Mouse (Mus musculus): ENCODE data around the gene Usp1. TPM values are rescaled to one million over a fixed set of nuclear protein-coding genes. Genes with fewer than 3 reads are reported as not detected.
"Not testable (repeated sequence)": the region's sequence is repeated elsewhere in the genome, so short reads cannot be mapped to it uniquely, and the experiment has no call there.

Gene Usp1
- polyA plus RNA-seq, 1 experiment from 2014 or later = 39.9 TPM

DNA sequence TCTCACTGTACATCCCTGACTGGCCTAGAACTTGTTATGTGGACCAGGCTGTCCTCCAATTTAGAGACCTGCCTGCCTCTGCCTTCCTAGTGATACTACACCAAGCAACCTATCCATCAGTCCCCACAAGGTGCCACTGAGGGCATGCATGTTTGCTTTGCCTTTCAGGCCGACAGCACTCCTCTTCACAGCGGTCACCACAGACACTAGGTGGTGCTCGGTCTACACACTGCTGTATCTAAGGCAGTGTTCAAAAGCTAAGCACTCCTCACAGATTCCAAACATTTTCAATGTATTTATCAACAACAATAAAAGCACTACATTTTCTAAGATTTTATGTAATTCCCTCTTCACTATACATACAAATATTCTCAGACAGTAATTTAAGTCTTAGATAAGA is 46.3 kb downstream of the Usp1 start:
- DNase-seq (ENCODE audit: low spot score) = no peak
- 77% methylated on average over 3 of the region's 3 CpGs for WGBS
- peaks cover 38% of the 10 kb centered on the region for H3K36me3 ChIP-seq (ENCODE audit: insufficient read depth, low read length)

DNA sequence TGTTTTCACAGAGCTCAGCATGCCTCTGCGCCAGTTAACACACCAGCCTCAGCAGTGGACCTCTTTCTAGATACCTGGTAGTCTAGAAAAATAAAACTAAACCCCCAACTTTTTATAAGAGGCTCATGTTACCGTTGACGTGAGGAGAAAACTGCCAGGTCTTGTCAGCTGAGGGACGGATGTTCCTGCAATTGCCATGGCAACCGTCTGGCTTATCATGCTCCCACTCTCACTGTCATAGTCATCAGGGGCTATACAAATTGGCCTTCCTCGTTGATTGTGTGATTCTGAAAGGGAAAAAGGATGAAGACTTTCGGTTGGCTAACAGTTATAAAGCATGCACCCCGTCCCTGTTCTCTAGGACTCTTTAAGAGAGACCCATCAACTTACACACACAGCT is 52.1 kb downstream of the Usp1 start:
- TF ChIP-seq EP300 (IDR thresholded peaks at IDR 0.05) = no peak
- no peak for TF ChIP-seq CTCF (IDR thresholded peaks at IDR 0.05)
- Histone ChIP-seq H3K9ac (replicated peaks; ENCODE audit: low read depth) (no peak overlapping the region), H3K4me2 (replicated peaks; ENCODE audit: low read depth, low read length) (no peak overlapping the region), H3K9me3 (ENCODE audit: low read length) (no peaks in the 10 kb centered on the region), H3K4me3 (ENCODE audit: low read depth, low read length) (no peak overlapping the region), H3K27ac (ENCODE audit: low read length) (no peak overlapping the region), H3K36me3 (ENCODE audit: insufficient read depth, low read length) (peaks cover 14% of the 10 kb centered on the region), H3K4me1 (ENCODE audit: insufficient read depth, low read depth, low read length) (no peaks in the 10 kb centered on the region), H3K27me3 (replicated peaks; ENCODE audit: insufficient read depth, low read length) (no peaks in the 10 kb centered on the region)
- DNase-seq (ENCODE audit: low spot score) = no peak
- ATAC-seq = no peak
- 55% methylated on average over 8 of the region's 8 CpGs for WGBS

More for the DNA sequence above, 46.3 kb downstream of the Usp1 start:
- H3K4me3 ChIP-seq (ENCODE audit: low read depth, low read length) = no peak overlapping the region
- no peaks in the 10 kb centered on the region for H3K9me3 ChIP-seq (ENCODE audit: low read length)
- H3K27ac ChIP-seq (ENCODE audit: low read length) = no peak overlapping the region
- ATAC-seq = no peak
- H3K27me3 ChIP-seq (replicated peaks; ENCODE audit: insufficient read depth, low read length) = no peaks in the 10 kb centered on the region
- H3K4me1 ChIP-seq (ENCODE audit: insufficient read depth, low read depth, low read length) = no peaks in the 10 kb centered on the region
- no peak overlapping the region for H3K4me2 ChIP-seq (replicated peaks; ENCODE audit: low read depth, low read length)
- H3K9ac ChIP-seq (replicated peaks; ENCODE audit: low read depth) = no peak overlapping the region
- TF ChIP-seq EP300 (IDR thresholded peaks at IDR 0.05) = no peak
- peak; percentile 40 for TF ChIP-seq CTCF (IDR thresholded peaks at IDR 0.05)

DNA sequence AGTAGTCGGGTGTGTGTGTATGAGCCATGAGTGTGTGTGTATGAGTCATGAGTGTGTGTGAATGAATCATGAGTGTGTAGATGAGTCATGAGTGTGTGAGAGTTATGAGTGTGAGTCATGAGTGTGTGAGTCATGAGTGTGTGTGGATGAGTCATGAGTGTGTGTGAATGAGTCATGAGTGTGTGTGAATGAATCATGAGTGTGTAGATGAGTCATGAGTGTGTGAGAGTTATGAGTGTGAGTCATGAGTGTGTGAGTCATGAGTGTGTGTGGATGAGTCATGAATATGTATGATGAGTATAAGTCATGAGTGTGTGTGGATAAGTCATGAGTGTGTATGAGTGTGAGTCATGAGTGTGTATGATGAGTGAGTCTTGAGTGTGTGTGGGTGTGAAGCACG is 54.7 kb downstream of the Usp1 start:
- 89% methylated on average over 2 of the region's 2 CpGs for WGBS
- H3K4me3 ChIP-seq (ENCODE audit: low read depth, low read length); ATAC-seq; H3K9me3 ChIP-seq (ENCODE audit: low read length); DNase-seq (ENCODE audit: low spot score); H3K4me2 ChIP-seq (replicated peaks; ENCODE audit: low read depth, low read length); H3K27ac ChIP-seq (ENCODE audit: low read length); H3K27me3 ChIP-seq (replicated peaks; ENCODE audit: insufficient read depth, low read length); H3K4me1 ChIP-seq (ENCODE audit: insufficient read depth, low read depth, low read length); H3K36me3 ChIP-seq (ENCODE audit: insufficient read depth, low read length); H3K9ac ChIP-seq (replicated peaks; ENCODE audit: low read depth): not testable (repeated sequence)

DNA sequence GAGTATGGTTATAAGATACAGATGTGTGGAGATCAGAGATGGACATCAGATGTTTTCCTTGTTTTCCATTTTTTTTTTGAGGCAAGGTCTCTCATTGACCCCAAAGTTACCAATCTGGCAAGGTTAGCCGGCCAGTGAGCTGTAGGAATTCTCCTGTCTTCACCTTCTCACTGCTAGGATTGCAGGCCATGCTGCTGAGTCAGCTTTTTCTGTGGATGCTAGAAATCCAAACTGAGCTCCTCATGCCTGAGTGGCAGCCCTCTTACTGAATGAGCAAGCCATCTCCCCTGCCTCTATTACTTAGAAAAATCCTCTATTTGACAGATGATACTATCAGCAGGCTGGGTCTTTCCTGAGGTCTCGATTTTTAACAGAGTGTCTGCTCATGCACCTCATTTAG is 55.1 kb downstream of the Usp1 start:
- Histone ChIP-seq H3K36me3 (ENCODE audit: insufficient read depth, low read length) (0 out of 2 replicates have a peak, but pooled peaks cover 3% of the 10 kb centered on the region), H3K9ac (replicated peaks; ENCODE audit: low read depth) (no peak overlapping the region), H3K27me3 (replicated peaks; ENCODE audit: insufficient read depth, low read length) (no peaks in the 10 kb centered on the region), H3K4me2 (replicated peaks; ENCODE audit: low read depth, low read length) (no peak overlapping the region), H3K9me3 (ENCODE audit: low read length) (no peaks in the 10 kb centered on the region), H3K4me3 (ENCODE audit: low read depth, low read length) (no peak overlapping the region), H3K27ac (ENCODE audit: low read length) (no peak overlapping the region), H3K4me1 (ENCODE audit: insufficient read depth, low read depth, low read length) (no peaks in the 10 kb centered on the region)
- no peak for TF ChIP-seq EP300 (IDR thresholded peaks at IDR 0.05)
- no peak for TF ChIP-seq CTCF (IDR thresholded peaks at IDR 0.05)
- DNase-seq (ENCODE audit: low spot score) = no peak
- WGBS = 86% methylated on average over 2 of the region's 2 CpGs
- ATAC-seq = no peak

DNA sequence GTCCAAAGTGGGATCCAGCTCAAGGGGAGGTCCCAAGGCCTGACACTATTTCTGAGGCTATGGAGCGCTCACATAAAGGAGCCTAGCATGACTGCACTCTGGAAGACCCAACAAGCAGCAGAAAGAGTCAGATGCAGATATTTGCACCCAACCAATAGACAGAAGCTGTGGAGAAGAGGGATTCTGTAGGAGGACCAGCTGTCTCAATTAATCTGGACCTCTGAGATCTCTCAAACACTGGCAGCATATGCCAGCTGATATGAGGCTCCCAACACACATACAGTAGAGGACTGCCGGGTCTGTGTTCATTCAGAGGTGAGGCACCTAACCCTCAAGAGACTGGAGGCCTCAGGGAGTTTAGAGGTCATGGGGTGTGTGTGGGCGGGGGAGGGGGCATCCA is 56.4 kb downstream of the Usp1 start:
- not testable (repeated sequence) for H3K27ac ChIP-seq (ENCODE audit: low read length); ATAC-seq; H3K9me3 ChIP-seq (ENCODE audit: low read length); H3K9ac ChIP-seq (replicated peaks; ENCODE audit: low read depth); DNase-seq (ENCODE audit: low spot score); H3K4me3 ChIP-seq (ENCODE audit: low read depth, low read length); H3K4me1 ChIP-seq (ENCODE audit: insufficient read depth, low read depth, low read length); H3K36me3 ChIP-seq (ENCODE audit: insufficient read depth, low read length); H3K27me3 ChIP-seq (replicated peaks; ENCODE audit: insufficient read depth, low read length); H3K4me2 ChIP-seq (replicated peaks; ENCODE audit: low read depth, low read length)
- WGBS = 90% methylated on average over 3 of the region's 3 CpGs

DNA sequence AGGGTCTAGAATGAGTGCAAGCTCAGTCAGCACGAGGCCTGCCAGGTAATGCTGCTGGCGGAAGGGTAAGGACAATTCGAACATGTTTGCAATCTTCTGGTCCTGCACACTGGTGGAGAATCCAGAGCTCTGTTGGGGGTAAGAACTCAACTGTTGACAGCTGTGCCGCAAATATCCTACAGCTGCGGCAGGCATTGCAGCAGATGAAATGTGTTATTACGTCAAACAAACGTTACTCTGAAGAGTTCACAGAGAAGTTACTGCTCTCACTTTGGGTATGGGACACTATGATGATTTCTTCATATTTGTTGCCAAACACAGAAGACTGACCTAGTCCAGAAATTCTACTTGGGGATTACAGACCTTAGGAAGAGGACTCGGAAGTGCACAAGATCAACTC is 61.1 kb downstream of the Usp1 start:
- no peaks in the 10 kb centered on the region for H3K9me3 ChIP-seq (ENCODE audit: low read length)
- peak; percentile 68 for ATAC-seq
- no peak overlapping the region for H3K9ac ChIP-seq (replicated peaks; ENCODE audit: low read depth)
- H3K4me2 ChIP-seq (replicated peaks; ENCODE audit: low read depth, low read length) = no peak overlapping the region
- peak; percentile 73 for DNase-seq (ENCODE audit: low spot score)
- no peaks in the 10 kb centered on the region for H3K27me3 ChIP-seq (replicated peaks; ENCODE audit: insufficient read depth, low read length)
- TF ChIP-seq CTCF (IDR thresholded peaks at IDR 0.05) = no peak
- 0 out of 2 replicates have a peak, but pooled peaks have one; percentile 16 for TF ChIP-seq EP300 (IDR thresholded peaks at IDR 0.05)
- WGBS = 77% methylated on average over 8 of the region's 8 CpGs
- H3K36me3 ChIP-seq (ENCODE audit: insufficient read depth, low read length) = no peaks in the 10 kb centered on the region
- H3K4me1 ChIP-seq (ENCODE audit: insufficient read depth, low read depth, low read length) = no peaks in the 10 kb centered on the region
- H3K4me3 ChIP-seq (ENCODE audit: low read depth, low read length) = no peak overlapping the region
- no peak overlapping the region for H3K27ac ChIP-seq (ENCODE audit: low read length)

Other genes starting within 250 kb of the Usp1 start
- not detected in 2 replicates for gene L1td1, start 197.1 kb upstream of the Usp1 start, polyA plus RNA-seq (2015; fragmentation: Nextera tagmentation; extraction: Ambion mirVana)
- gene Kank4, start 106.3 kb upstream of the Usp1 start, polyA plus RNA-seq (2015; fragmentation: Nextera tagmentation; extraction: Ambion mirVana) = 0.98 and 1.3 TPM in 2 replicates
- gene I0C0044D17Rik, start 100.0 kb upstream of the Usp1 start, polyA plus RNA-seq (2015; fragmentation: Nextera tagmentation; extraction: Ambion mirVana) = not detected in 2 replicates
- gene Angptl3, start 107.1 kb downstream of the Usp1 start, polyA plus RNA-seq (2015; fragmentation: Nextera tagmentation; extraction: Ambion mirVana) = 0.61 and 0.75 TPM in 2 replicates
- gene Dock7, start 197.1 kb downstream of the Usp1 start, polyA plus RNA-seq (2015; fragmentation: Nextera tagmentation; extraction: Ambion mirVana) = 20.1 and 23.0 TPM in 2 replicates